Mouse (Mus musculus): ENCODE measurements around the gene Dab1.

- no peak for TF ChIP-seq POLR2A (IDR thresholded peaks at IDR 0.05; ENCODE audit: low read depth, low read length)
- TF ChIP-seq CTCF (IDR thresholded peaks at IDR 0.05; ENCODE audit: borderline replicate concordance, insufficient read depth, low read length), result no peak
Observed at GRCm38 (mm10) chr4:103911441-103911840, 292.3 kb downstream of the Dab1 start.

Data from embryonic fibroblast, embryonic 13.5 days (primary cell).